Mouse (Mus musculus) urinary bladder, postnatal 14 days (tissue): ENCODE data around the gene Klrb1f.
"Not testable (repeated sequence)": the region's sequence is repeated elsewhere in the genome, so short reads cannot be mapped to it uniquely, and the experiment has no call there.

Experiments
- DNase-seq: peaks from one replicate; pipeline ENCODE4 v3.0.0; 2021; ENCODE audit warnings: low spot score

Gene Klrb1f

GRCm38 (mm10) chr6:129045601-129046000 lies at the start of gene Klrb1f:
Gene Klrb1f (plus strand): TSS chr6:129045901.
- DNase-seq: no peak

GRCm38 (mm10) chr6:128996054-128996767 lies 49.5 kb upstream of the Klrb1f start:
- DNase-seq: no peak

- peak; percentile 25 for DNase-seq
Observed at GRCm38 (mm10) chr6:128996768-128997442, 48.8 kb upstream of the Klrb1f start.

GRCm38 (mm10) chr6:129001392-129001791 lies 44.3 kb upstream of the Klrb1f start:
- DNase-seq: no peak

- DNase-seq: no peak
Observed at GRCm38 (mm10) chr6:129008552-129008951, 37.1 kb upstream of the Klrb1f start.

GRCm38 (mm10) chr6:129009846-129010504 lies 35.7 kb upstream of the Klrb1f start:
- peak; percentile 20 for DNase-seq

- no peak for DNase-seq
Observed at GRCm38 (mm10) chr6:129010505-129010873, 35.2 kb upstream of the Klrb1f start.

GRCm38 (mm10) chr6:129012012-129012411 lies 33.7 kb upstream of the Klrb1f start:
- DNase-seq: not testable (repeated sequence)

GRCm38 (mm10) chr6:129012966-129013365 lies 32.7 kb upstream of the Klrb1f start:
- no peak for DNase-seq

- no peak for DNase-seq
Observed at GRCm38 (mm10) chr6:129013762-129014276, 31.9 kb upstream of the Klrb1f start.

GRCm38 (mm10) chr6:129014399-129014798 lies 31.3 kb upstream of the Klrb1f start:
- no peak for DNase-seq

- no peak for DNase-seq
Observed at GRCm38 (mm10) chr6:129027451-129028248, 18.1 kb upstream of the Klrb1f start.

GRCm38 (mm10) chr6:129030175-129030824 lies 15.4 kb upstream of the Klrb1f start:
- DNase-seq: no peak

GRCm38 (mm10) chr6:129030964-129031363 lies 14.7 kb upstream of the Klrb1f start:
- no peak for DNase-seq

- no peak for DNase-seq
Observed at GRCm38 (mm10) chr6:129033397-129033796, 12.3 kb upstream of the Klrb1f start.

GRCm38 (mm10) chr6:129035017-129035416 lies 10.7 kb upstream of the Klrb1f start:
- DNase-seq: no peak

- DNase-seq: no peak
Observed at GRCm38 (mm10) chr6:129036326-129036725, 9.4 kb upstream of the Klrb1f start.

GRCm38 (mm10) chr6:129036890-129037463 lies 8.7 kb upstream of the Klrb1f start:
- no peak for DNase-seq

GRCm38 (mm10) chr6:129041470-129041869 lies 4.2 kb upstream of the Klrb1f start:
- DNase-seq: no peak

- DNase-seq: no peak
Observed at GRCm38 (mm10) chr6:129042470-129042869, 3.2 kb upstream of the Klrb1f start.

GRCm38 (mm10) chr6:129048381-129048780 lies 2.7 kb downstream of the Klrb1f start:
- DNase-seq: no peak
